Mouse (Mus musculus): ENCODE measurements around the gene Vps37d.
"Not testable (repeated sequence)": the region's sequence is repeated elsewhere in the genome, so short reads cannot be mapped to it uniquely, and the experiment has no call there.

Gene Vps37d

DNA sequence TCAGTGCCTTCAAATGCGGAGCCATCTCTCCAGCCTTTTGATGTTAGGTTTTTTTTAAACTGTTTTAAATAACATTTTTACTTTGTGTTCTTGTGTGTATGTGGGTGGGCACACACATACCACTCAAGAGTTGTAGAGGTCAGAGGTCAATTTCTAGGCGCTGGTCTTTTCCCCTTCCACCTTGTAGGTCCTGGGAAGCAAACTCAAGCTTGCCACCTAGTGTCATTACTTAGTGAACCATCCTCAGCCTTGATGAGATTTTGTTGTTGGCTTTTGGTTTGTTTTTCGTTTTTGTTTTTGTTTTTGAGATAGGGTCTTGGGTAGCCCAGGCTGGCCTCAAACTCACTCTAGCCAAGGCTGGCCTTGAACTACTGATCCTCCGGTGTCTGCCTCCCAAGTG, 2.4 kb downstream of the Vps37d start:
- DNase-seq (ENCODE audit: low spot score) = no peak

DNA sequence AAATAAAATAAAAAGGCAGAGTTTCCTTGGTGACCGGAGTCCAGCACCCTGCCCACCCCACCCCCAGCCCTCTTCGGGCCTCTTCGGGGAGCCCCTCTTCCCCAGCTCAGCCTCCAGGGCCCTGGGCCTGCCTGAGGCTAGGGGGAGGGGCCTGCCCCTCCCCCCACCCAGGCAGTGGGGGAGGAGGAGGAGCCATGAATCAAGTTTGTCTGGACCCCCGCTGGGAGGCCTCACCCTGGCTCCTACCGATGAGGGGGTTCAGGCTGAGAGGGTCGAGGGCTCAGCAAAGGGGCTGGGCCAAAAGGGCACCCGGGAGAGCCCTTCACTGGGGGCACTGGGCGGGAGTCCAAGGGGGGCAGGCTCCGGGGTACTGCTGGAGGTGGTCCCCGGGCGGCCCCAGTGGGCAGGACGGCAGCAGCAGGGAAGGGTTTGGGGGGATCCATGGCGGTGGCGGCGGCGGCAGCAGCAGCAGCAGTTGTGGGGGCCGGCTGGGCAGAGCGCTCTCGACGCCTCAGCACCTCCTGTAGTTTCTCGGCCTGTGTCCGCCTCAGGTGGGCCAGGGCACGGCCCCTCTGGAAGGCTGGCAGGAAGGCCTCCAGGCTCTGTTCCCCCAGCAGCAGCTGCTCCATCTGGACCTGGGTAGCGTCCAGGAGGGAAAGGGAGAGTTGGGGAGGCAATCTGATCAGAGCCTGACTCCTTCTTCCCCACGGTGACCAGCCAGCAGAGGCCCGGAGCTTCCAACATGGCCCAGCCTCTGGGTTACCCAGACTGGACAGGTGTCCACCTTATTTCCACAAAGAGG, 4.5 kb downstream of the Vps37d start:
- DNase-seq (ENCODE audit: low spot score) = no peak

DNA sequence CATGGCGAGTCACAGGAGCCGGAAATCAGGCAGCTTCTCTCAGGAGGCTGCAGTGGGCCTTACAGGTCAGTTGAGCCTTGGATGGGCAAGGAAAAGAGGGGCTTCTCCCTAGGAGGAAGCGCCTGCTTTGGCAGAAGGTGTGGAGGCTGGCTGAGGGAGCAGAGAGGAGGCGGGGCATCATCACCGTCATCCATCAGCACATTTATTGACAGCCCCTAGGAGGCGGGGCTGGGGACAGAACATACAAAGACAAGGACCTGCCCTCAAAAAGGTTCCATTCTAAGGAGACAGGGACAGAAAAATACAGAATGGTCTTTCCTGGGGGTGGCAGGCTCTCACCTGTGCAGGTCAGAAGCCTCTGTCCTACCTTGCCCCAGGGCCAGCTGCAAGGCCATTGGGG, 5.3 kb downstream of the Vps37d start:
- DNase-seq (ENCODE audit: low spot score) = no peak

DNA sequence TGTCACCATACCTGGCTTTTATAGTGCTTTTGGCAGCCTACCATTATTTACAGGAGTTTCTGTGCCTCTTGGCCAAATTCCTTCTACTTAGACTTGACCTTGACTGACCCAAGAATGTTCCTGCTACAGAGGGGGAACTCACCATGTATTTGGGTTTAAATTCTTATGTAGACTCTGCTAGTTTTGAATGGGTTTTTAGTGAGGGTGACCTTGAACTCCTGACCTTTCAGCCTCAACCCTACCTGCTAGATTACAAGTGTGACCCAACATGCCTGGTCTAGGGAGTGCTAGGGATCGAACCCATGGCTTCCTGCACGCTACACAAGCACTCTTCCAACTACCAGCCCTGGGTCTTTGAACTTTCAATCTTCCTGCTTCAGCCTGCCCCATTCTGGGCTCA, 6.0 kb downstream of the Vps37d start:
- DNase-seq (ENCODE audit: low spot score) = no peak

DNA sequence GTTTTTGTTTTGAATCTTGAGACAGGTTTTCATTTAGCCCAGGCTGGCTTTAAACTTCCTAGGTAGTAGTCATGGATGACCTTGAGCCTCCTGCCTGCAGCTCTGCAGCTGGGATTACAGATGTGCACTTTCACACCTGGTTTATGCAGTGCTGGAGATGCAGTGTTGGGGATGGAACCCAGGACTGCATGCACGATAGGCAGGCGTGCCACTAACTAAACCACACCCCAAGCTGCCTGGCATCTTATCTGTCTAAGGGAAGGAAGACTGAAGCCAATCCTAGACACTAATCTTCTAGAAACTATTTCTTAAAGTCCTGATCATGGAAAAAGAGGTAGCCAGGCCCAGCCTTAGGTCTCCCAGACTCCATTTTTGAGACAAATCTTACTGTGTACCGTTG, 7.6 kb downstream of the Vps37d start:
- no peak for DNase-seq (ENCODE audit: low spot score)

DNA sequence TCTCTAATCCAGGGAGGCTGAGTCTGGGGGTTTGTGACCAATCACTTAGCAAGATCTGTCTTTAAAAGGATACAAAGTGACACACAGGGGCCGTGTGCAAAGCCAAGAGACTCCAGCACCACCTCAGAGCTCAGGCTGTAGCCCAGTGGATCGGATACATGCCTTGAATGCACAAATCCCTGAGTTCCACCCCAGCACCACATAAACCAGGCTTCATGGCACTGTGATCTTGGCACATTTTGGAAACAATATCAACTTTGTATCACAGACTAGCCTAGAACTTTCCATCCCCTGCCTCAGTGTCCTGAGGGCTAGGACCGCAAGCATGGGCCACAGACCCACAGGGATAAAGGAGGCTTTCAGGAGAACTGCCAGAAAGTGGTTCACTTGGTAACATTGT, 12.1 kb downstream of the Vps37d start:
- no peak for DNase-seq (ENCODE audit: low spot score)

DNA sequence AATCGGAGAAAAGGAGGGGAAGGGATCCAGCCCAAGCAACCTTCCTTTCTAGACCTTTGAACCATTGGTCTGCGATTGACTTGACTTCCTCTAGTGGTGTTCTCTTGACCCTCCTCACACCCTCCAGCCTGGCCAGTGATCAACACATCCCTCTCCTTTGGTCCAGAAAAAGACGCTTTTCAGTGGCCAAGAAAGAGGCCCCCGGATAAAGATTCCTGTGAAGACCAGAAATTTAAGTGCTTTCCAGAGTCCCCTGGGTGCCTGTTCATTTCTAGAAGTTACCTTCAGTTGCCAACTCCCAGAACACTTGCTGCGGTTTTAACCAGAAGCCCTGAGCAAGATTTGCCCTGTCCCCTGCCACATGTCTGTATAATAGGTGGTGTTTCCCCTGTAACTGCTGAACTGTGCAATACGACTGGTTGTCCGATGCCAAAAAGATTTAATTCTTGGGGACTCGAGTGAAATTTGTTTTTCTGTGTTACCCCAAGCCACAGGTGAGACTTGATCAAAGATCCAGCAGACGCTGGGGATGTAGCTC, 13.1 kb downstream of the Vps37d start, which contains the start of gene Bud23:
TSS of gene Bud23 (minus strand) at position 51 of the 538 bp plus-strand sequence.
- not testable (repeated sequence) for DNase-seq (ENCODE audit: low spot score)

DNA sequence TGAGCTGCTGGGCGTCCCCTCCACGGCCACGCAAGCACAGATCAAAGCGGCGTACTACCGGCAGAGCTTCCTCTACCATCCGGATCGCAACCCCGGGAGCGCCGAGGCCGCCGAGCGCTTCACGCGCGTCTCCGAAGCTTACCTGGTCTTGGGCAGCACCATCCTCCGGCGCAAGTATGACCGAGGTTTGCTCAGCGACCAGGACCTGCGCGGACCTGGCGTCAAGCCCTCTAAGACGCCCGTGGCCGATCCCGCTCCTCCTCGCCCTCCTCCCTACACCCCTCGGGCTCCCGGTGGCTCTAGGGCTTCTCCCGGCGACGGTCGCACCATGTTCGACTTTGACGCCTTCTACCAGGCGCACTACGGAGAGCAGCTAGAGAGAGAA, 13.7 kb downstream of the Vps37d start:
- no peak for DNase-seq (ENCODE audit: low spot score)

DNA sequence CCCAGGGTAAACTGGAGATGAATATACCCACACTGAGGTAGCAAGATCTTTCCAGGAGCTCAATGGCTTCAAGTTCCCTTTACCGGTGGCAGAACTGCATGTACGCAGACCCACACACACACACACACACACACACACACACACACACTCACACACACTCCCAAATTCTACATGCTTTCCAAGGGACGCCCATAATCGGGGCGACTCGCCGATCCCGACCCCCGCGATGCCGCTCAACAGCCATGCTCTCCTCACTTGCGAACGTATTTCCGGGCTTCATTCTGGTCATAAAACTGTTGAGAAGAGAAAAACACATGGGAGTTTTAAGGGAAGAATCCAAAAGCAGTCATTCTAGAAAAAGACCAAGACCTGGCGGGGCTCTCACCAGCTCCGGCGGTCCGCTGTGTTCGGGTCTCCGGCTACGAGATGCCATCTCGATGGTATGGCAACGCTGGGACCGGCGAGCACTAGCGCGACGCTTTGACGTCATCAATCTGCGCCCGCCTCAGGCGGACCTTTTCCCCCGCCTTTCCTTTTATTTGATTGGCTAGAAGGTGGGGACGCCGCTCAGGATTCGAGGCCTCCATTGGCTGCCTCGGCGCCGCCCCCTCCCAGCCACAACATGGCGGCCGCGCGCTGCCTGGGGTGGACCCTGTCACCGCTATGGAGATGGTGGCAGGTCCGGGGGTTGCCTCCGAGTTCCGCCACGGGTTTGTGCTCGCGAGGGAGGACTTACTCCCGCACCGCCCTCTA, 14.3 kb downstream of the Vps37d start, which contains the start of gene Dnajc30:
TSS of gene Dnajc30 (plus strand) at position 574 of the 753 bp plus-strand sequence.
- DNase-seq (ENCODE audit: low spot score) = peak; percentile 100

DNA sequence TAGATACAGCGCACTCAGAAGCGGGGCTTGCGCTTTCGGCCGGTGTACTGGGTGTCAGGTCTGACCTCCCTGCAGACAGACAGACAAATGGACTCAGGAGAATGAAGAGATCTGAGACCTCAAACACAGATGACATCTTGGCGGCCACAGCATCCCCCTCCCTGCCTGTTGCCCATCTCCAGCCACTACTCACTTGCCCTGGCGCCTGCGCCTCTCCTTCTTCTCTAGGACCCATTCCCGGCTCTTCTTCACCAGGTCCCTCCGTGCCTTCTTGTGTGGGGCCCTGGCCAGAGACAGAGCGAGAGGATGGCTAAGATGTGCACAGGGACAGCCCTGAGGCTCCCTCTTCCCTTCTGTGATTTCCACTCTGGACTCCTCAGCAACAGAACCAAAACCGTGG, 24.7 kb downstream of the Vps37d start:
- DNase-seq (ENCODE audit: low spot score) = no peak

DNA sequence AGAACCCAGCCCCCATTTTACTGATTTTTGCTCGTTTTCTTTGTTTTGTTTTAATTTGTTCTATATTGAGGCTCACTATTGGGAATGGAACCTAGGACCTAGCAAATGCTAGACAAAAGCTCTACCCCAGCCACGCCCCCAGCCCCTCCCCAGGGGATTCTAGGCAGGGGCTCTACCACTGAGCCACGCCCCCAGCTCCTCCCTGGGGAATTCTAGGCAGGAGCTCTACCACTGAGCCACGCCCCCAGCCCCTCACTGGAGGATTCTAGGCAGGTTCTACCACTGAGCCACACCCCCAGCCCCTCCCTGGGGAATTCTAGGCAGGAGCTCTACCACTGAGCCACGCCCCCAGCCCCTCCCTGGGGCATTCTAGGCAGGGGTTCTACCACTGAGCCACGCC, 28.8 kb downstream of the Vps37d start:
- DNase-seq (ENCODE audit: low spot score) = not testable (repeated sequence)

DNA sequence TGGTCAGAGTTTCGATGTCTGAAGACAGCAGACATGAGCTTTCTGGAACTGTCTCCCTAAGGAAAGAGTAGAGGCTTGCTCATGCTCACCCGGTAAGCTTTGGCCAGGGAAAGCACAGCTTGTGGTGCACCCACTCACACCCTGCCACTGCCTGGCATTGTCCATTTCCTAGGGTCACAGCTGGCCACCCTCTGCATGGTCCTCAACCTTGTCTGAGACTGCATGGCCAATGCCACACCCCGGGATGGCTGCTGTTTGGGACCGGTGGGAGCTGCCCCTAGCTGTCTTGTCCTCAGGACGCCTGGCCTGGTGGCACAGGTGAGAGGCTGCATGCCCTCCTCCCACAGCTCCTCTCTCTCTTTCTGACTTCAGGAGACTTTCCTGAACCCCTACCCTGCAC, 29.5 kb downstream of the Vps37d start:
- no peak for DNase-seq (ENCODE audit: low spot score)

DNA sequence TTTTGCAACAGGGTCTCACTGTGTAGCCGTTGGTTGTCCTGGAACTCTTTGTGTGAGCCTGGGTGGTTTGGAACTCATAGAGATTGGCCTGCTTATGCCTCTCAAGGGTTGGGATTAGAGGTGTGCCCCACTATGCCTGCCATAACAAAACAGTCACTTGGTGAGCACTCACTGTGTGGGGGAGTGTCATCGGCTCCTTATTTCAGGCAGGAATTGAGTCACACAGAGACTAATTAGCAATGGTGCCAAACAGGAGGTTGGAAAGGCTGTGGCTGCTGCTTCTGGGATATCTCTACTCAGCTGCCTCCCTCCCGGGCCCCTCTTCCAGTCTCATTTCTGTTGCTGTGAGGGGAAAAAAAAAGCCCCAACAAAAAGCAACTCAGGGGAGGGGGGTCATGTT, 33.5 kb downstream of the Vps37d start:
- no peak for DNase-seq (ENCODE audit: low spot score)

DNA sequence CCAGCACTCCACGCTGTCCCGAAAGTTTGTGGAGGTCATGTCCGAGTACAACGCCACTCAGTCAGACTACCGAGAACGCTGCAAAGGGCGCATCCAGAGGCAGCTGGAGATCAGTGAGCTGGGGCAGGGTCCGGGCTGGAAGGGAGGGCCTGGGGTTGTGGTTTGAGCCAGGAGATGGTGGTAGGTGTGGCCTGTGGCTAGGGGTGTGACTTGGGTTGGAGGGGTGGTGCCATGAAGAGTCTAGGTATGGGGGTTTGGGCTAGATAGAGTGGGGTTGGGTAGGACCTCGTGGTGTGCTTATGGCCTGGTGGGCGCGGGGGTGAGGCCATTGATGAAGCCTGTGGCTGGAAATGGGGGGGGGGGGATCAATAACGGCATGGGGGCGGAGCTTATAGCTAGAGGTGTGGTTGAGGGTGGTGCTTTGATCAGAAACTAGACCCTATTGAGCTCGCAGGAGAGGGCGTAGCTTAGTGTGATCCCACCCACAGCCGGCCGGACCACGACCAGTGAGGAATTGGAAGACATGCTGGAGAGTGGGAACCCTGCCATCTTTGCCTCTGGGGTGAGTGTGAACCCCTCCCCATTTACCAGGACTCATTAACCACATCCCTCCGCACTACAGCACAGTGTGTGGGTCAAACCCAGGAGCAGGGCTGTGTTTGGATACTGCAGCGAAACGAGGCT, 35.8 kb downstream of the Vps37d start:
- peak; percentile 55 for DNase-seq (ENCODE audit: low spot score)

DNA sequence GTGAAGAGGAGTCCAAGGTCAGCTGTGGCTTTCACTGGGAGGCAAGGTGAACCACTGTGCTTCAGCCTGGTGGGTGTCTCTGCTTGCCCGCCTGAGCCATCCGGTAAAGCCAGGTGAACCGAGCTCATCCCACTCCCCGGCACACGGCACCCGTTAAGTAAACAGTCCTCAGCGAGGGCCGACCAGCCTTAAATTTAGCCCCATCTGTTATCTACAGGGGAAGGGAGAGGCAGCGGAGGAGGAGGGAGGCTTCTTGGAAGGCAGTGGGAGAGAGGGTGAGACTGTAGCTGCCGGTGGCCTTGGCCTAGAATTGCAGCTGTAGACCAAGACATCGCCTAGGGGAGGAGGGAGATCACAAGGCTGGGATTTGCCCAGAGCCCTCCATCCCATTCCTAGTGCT, 37.3 kb downstream of the Vps37d start:
- DNase-seq (ENCODE audit: low spot score) = no peak

DNA sequence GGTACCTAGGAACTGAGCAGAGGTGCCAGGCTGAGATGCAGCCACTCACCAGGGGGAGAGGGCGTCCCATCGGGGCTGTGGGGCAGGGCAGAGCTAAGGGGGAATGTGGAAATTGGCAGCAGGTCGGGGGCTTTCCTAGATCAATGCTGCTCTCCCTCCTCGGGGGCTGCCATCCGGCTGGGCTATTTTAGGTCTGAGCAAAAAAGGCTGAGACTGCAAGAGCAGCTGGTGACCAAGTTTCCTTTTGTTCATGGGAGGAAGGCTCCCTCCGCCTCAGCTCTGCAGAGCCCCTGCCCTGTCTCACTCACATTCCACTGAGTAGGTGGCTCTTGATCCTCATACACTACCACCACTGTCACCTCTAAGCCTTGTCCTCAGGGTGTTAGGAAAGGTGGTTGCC, 38.0 kb downstream of the Vps37d start:
- DNase-seq (ENCODE audit: low spot score) = no peak

DNA sequence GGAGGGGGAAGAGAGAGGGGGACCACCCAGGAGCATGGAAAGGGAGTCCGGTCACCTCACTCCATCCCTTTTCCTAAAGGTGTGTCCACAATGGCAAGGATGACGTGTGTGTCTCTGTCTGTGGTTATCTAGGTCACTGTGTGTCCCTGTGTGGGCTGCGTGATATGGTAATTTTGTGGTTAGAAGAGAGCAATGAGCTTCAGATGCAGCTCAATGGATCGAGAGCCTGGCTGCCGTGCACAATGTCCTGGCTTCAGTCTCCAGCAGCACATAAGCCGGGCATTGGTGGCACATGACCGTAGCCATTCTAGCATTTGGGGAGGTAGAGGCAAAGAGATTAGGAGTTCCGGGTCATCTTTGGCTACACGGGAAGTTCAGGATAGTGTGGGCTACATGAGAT, 38.5 kb downstream of the Vps37d start:
- no peak for DNase-seq (ENCODE audit: low spot score)

DNA sequence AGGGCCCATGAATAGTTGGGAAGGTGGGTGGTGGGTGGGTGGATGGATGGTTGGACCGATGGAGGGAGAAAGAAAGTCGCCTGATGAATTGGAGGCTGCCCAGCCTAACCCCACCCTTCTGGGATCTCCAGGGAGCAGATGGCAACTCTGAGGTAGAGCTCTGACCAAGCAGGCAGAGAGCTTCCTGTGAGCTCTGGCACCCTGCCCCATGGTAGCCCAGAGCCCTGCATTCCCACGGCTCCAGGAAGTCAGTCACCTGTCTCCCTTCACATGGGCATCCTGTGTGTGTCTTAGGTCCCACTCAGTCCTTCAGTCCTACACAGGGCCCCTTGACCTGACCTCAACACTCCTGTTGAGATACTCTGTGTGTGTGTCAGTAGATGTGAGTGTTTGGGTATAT, 40.1 kb downstream of the Vps37d start:
- no peak for DNase-seq (ENCODE audit: low spot score)

DNA sequence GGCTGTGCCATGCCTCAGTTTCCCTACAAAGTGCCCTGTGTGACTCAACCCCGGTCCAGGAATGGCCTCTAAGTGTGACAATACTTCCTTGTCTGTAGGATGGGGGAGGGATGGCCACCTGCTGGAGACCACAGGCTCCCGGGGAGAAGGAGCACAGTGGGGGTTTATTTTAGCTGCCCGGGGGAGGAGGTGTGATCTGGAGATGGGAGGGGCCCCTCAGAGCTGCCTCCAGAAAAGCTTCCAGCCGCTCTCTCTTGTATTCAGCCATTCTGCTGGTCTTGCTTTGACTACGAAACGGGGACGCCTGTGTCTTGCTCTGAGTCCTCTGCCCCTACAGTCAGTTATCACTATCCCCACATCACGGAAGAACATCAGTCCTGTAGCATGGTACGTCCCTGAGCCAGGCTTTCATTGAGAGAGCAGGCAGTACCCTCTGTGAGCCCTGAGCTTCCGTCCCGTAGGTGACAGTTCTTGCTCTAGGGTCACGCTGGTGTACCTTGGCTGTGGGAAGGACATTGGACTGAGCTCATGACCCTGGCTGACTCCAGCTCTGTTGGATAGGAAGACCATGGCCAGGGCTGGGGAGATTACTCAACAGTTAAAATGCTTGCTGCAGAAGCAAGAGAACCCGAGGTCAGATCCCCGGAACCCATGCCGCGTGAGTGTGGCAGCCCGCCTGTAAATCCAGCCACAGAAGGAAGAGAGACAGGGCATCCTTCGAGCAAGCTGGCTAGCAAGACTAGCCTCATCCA, 42.3 kb downstream of the Vps37d start:
- DNase-seq (ENCODE audit: low spot score) = no peak

DNA sequence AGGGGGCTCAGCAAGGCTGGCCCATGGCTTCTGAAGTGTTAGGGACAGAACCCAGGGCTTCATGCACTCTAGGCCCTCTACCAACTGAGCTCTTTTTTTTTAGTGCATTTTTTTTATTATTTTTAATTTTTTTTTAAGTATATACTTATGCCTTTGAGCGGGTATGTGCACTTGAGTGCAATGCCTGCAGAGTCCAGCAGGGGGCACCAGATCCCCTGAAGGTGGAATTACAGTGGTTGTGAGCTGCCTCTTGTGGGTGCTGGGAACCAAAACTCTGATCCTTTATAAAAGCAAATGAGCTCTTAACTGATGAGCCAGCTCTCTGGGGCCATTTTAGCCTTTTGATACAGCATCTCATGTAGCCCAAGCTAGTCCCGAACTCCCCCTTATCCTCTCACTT, 43.5 kb downstream of the Vps37d start:
- DNase-seq (ENCODE audit: low spot score) = no peak

DNA sequence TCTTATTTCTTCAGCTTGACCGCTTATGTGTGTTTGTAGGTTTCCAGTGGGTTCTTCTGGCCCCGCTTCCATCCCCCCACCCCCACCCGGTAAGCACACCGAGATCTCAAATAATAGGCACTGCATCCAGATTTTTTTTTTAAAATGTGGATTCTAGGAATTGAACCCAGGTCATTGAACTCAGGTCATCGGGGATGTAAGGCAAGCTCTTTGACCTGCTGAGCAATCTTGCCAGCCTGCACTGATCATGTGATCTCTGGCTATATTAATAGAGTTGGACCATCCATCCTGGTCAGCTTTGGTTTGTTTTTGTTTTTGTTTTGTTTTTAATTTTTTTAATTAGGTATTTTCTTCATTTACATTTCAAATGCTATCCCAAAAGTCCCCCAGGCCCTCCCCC, 45.5 kb downstream of the Vps37d start:
- DNase-seq (ENCODE audit: low spot score) = no peak

Measured in embryo, embryonic 10 days (tissue).